Mouse (Mus musculus) left cerebral cortex, adult 2 months (tissue): ENCODE results near the gene Il17rd. TPM values are rescaled to one million over a fixed set of nuclear protein-coding genes. Genes with fewer than 3 reads are reported as not detected.

ENCODE experiments used
- DNase-seq, 2 experiments: peaks; one replicate each; pipeline ENCODE4 v3.0.0; 2021 to 2022; ENCODE audit warnings: low spot score in 2 of 2, mixed read lengths in 1 of 2; ENCODE audit errors: extremely low spot score in 1 of 2
- H3K27ac ChIP-seq: fragments of 200-600 bp; 2 replicates; pipeline ENCODE4 v1.8.1; 2022
- H3K4me3 ChIP-seq: fragments of 200-600 bp; 2 replicates; pipeline ENCODE4 v1.8.1; 2022
- CTCF ChIP-seq: fragments of 200-600 bp; IDR thresholded peaks from 2 replicates; pipeline ENCODE4 v1.8.1; 2022; ENCODE audit warnings: antibody characterized with exemption, mild to moderate bottlenecking, moderate library complexity
- intact Hi-C: fragments of 180-260 bp; cut with DNase I; formaldehyde crosslinking; loops from one replicate; pipeline ENCODE4 v1.15.1; 2025
- total RNA-seq, 2 experiments: library from RNA; stranded (reverse); gene quantifications; 2 replicates each; pipeline ENCODE4 v1.2.3; 2021

Gene Il17rd
- total RNA-seq, 2 experiments from 2014 or later: 2.6 to 2.7 TPM

GRCm38 (mm10) chr14:27048231-27048956, 9.7 kb downstream of the Il17rd start:
- Histone ChIP-seq H3K4me3 (no peak overlapping the region), H3K27ac (no peak overlapping the region)
- intact Hi-C loops: no loop called here
- TF ChIP-seq CTCF: no peak
- no peak for DNase-seq

GRCm38 (mm10) chr14:27050043-27050442, 11.3 kb downstream of the Il17rd start:
- no peak for TF ChIP-seq CTCF
- Histone ChIP-seq H3K27ac (no peak overlapping the region), H3K4me3 (no peak overlapping the region)
- DNase-seq: no peak
- intact Hi-C loops: loop anchor here (10.0 kb wide), 1 partner anchor 675 kb away; no protein-coding TSS in a partner anchor

GRCm38 (mm10) chr14:27050560-27051510, 12.1 kb downstream of the Il17rd start:
- Histone ChIP-seq H3K4me3 (no peak overlapping the region), H3K27ac (no peak overlapping the region)
- TF ChIP-seq CTCF: no peak
- no peak for DNase-seq
- intact Hi-C loops: loop anchor here (10.0 kb wide), 1 partner anchor 676 kb away; no protein-coding TSS in a partner anchor

GRCm38 (mm10) chr14:27051511-27051895, 12.8 kb downstream of the Il17rd start:
- no peak for DNase-seq
- Histone ChIP-seq H3K4me3 (no peak overlapping the region), H3K27ac (no peak overlapping the region)
- no peak for TF ChIP-seq CTCF
- intact Hi-C loops: loop anchor here (10.0 kb wide), 1 partner anchor 677 kb away; no protein-coding TSS in a partner anchor

- intact Hi-C loops: loop anchor here (10.0 kb wide), 1 partner anchor 684 kb away; no protein-coding TSS in a partner anchor
- H3K4me3 ChIP-seq: no peak overlapping the region
- no peak for DNase-seq
- no peak; the same call in 1 of the 2 replicates for TF ChIP-seq CTCF
- H3K27ac ChIP-seq: no peak overlapping the region
Observed at GRCm38 (mm10) chr14:27058535-27059223, 19.9 kb downstream of the Il17rd start.

- no peak for DNase-seq
- intact Hi-C loops: loop anchor here (10.0 kb wide), 1 partner anchor 684 kb away; no protein-coding TSS in a partner anchor
- TF ChIP-seq CTCF: no peak
- Histone ChIP-seq H3K4me3 (no peak overlapping the region), H3K27ac (no peak overlapping the region)
Observed at GRCm38 (mm10) chr14:27059224-27059558, 20.4 kb downstream of the Il17rd start.

- no peak overlapping the region for H3K4me3 ChIP-seq
- H3K27ac ChIP-seq: no peak overlapping the region
- DNase-seq: no peak
- no peak for TF ChIP-seq CTCF
- intact Hi-C loops: no loop called here
Observed at GRCm38 (mm10) chr14:27063338-27063737, 24.6 kb downstream of the Il17rd start.

- TF ChIP-seq CTCF: no peak
- H3K4me3 ChIP-seq: no peak overlapping the region
- no peak overlapping the region for H3K27ac ChIP-seq
- no peak for DNase-seq
- intact Hi-C loops: no loop called here
Observed at GRCm38 (mm10) chr14:27066171-27066929, 27.6 kb downstream of the Il17rd start.

GRCm38 (mm10) chr14:27067866-27068271, 29.1 kb downstream of the Il17rd start:
- no peak for TF ChIP-seq CTCF
- H3K27ac ChIP-seq: no peak overlapping the region
- no peak for DNase-seq
- H3K4me3 ChIP-seq: no peak overlapping the region
- intact Hi-C loops: no loop called here

GRCm38 (mm10) chr14:27069434-27070097, 30.8 kb downstream of the Il17rd start:
- DNase-seq: no peak
- no peak overlapping the region for H3K4me3 ChIP-seq
- intact Hi-C loops: no loop called here
- no peak overlapping the region for H3K27ac ChIP-seq
- TF ChIP-seq CTCF: no peak
